Mouse (Mus musculus) testis, postnatal 14 days (tissue): ENCODE measurements around the gene Chka.
A peak's percentile ranks its signal among the peaks of the same experiment; 100 is the strongest.

Experiments
- DNase-seq: peaks from one replicate; pipeline ENCODE4 v3.0.0; 2021; ENCODE audit warnings: low spot score

Chka gene

GRCm38 (mm10) chr19:3889096-3889495 lies 37.5 kb downstream of the Chka start:
- no peak for DNase-seq

- DNase-seq, result no peak
These were observed 38.6 kb downstream of the Chka start for GRCm38 (mm10) chr19:3890181-3890580.

- DNase-seq, result no peak
These were observed 42.1 kb downstream of the Chka start for GRCm38 (mm10) chr19:3893545-3894116.

- no peak for DNase-seq
These were observed 42.7 kb downstream of the Chka start for GRCm38 (mm10) chr19:3894294-3894693.

- no peak for DNase-seq
These were observed 43.6 kb downstream of the Chka start for GRCm38 (mm10) chr19:3895171-3895631.

- DNase-seq, result no peak
These were observed 44.6 kb downstream of the Chka start for GRCm38 (mm10) chr19:3896208-3896607.

GRCm38 (mm10) chr19:3897557-3897956 lies 46.0 kb downstream of the Chka start:
- no peak for DNase-seq

- no peak for DNase-seq
These were observed 47.4 kb downstream of the Chka start for GRCm38 (mm10) chr19:3898952-3899351.

GRCm38 (mm10) chr19:3899618-3900017 lies 48.0 kb downstream of the Chka start:
- DNase-seq, result no peak

- DNase-seq, result no peak
These were observed 51.4 kb downstream of the Chka start for GRCm38 (mm10) chr19:3902966-3903365.

- no peak for DNase-seq
These were observed 52.2 kb downstream of the Chka start for GRCm38 (mm10) chr19:3903648-3904362.

- DNase-seq, result no peak
These were observed 52.7 kb downstream of the Chka start for GRCm38 (mm10) chr19:3904363-3904675.

GRCm38 (mm10) chr19:3905261-3905969 lies 53.8 kb downstream of the Chka start:
- DNase-seq, result no peak

GRCm38 (mm10) chr19:3906326-3906725 lies 54.8 kb downstream of the Chka start:
- no peak for DNase-seq

GRCm38 (mm10) chr19:3906795-3907786 lies 55.5 kb downstream of the Chka start, which contains the start of gene Tcirg1:
TSS of gene Tcirg1 (minus strand) at chr19:3907133.
- DNase-seq, result peak; percentile 73

GRCm38 (mm10) chr19:3907876-3908660 lies 56.5 kb downstream of the Chka start:
- no peak for DNase-seq

GRCm38 (mm10) chr19:3910206-3910605 lies 58.6 kb downstream of the Chka start:
- no peak for DNase-seq

- DNase-seq, result peak; percentile 95
These were observed 61.0 kb downstream of the Chka start, which contains the start of gene Ndufs8 for GRCm38 (mm10) chr19:3912337-3913204. TSS of gene Ndufs8 (minus strand) at chr19:3912774.

- DNase-seq, result no peak
These were observed 62.1 kb downstream of the Chka start for GRCm38 (mm10) chr19:3913692-3914091.

- no peak for DNase-seq
These were observed 63.0 kb downstream of the Chka start for GRCm38 (mm10) chr19:3914535-3914934.
